Mouse (Mus musculus): ENCODE results near the gene D5Ertd579e. TPM values are rescaled to one million over a fixed set of nuclear protein-coding genes. Genes with fewer than 3 reads are reported as not detected.

D5Ertd579e gene
- 15.5 and 16.7 TPM in 2 replicates for polyA plus RNA-seq (2015; fragmentation: Nextera tagmentation; extraction: Ambion mirVana)

DNA sequence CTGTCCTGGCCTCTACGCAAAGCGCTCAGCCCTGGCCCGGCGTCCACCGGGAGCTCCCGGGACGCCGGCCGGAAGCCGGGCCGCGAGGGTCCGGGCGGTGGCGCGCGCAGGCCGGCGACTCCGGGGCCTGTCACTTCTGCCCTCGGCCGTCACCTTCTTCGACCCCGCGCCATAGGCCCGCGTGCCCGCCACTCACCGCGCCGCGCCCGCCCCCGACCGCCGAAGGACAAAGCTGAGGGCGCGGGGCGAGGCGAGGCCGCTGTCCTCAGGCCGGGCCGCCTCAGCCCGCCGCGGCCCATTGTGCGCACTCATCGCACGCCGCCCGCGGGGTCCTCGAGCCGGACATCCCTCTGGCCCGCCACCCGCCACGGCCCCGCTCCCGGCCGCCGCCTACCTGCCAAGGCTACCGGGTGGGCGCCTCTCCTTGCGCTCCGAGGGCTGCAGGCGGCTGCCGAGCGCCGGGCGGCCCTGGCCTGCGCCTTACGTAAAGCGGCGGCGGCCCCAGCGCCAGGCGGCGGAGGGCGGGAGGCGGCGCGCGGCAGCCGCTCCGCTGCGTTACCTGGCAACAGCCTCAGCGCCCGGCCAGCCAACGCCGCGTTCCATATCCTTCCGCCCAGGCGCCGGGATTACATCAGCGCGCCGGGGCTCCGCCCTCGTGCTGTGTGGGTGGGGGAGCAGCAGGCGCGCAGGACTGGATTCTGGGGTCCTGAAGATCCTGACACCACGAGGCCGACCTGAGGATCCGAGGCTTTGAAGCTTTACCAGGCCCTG, at the start of gene D5Ertd579e:
D5Ertd579e (minus strand) TSS at position 564 of the 771 bp plus-strand sequence.
- no peaks in the 10 kb centered on the region for H3K36me3 ChIP-seq
- H3K27ac ChIP-seq = peak within 1 kb of the TSS; percentile 84
- peak within 1 kb of the TSS; percentile 80 for H3K4me3 ChIP-seq
- H3K27me3 ChIP-seq = peaks cover 34% of the 10 kb centered on the region
- WGBS = under 1% methylated on average over 103 of the region's 104 CpGs
- H3K4me2 ChIP-seq = peak within 1 kb of the TSS; percentile 96
- H3K9ac ChIP-seq = peak within 1 kb of the TSS; percentile 75
- peaks cover 14% of the 10 kb centered on the region for H3K4me1 ChIP-seq
- no peaks in the 10 kb centered on the region for H3K9me3 ChIP-seq
- ATAC-seq (ENCODE audit: borderline replicate concordance, extremely low read depth, low FRiP score, low TSS enrichment) = peak; percentile 94

DNA sequence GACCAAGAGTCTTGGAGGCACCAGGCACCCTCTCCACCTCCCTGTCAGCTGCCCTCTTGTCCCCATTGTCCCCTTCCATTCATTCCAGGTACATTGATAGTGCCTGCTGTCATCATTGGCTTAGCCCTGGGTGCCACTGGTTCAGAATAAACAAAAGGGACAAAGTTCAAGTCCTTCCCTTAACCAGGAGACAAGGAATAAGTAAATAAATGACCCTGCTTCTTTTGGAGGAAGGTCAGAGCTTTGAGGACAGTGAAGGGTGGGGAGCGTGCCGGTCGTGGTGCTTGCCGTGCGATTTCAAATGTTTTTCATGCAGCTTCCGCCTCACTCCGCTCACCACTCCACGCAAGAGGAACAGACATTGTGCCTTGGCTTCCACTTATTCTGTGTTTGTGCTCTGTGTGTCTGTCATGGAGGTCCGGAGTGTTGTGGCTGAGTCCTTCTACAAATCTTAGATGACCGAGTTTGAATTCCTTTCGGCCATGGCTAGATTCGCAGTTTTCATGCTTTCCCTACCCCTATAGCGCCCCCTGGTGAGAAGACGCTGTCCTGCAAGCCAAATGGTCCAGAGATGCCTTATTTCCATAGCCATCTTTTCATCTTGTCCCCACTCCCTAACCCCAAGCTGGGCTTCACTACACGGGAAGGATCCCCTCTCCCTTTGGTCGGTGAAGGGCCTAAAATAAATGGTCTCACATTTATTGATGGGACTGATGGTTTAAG, 46.5 kb upstream of the D5Ertd579e start:
- Histone ChIP-seq H3K9me3 (no peaks in the 10 kb centered on the region), H3K36me3 (no peaks in the 10 kb centered on the region), H3K4me2 (peak overlapping the region; percentile 28), H3K4me1 (peaks cover 12% of the 10 kb centered on the region), H3K27ac (no peak overlapping the region), H3K4me3 (no peak overlapping the region), H3K27me3 (peaks cover 28% of the 10 kb centered on the region; the same call in 1 of the 2 replicates), H3K9ac (no peak overlapping the region)
- ATAC-seq (ENCODE audit: borderline replicate concordance, extremely low read depth, low FRiP score, low TSS enrichment) = no peak
- WGBS = 33% methylated on average over 16 of the region's 16 CpGs

- Histone ChIP-seq H3K27ac (no peak overlapping the region), H3K9ac (no peak overlapping the region), H3K4me2 (no peak overlapping the region), H3K9me3 (no peaks in the 10 kb centered on the region), H3K27me3 (peaks cover 47% of the 10 kb centered on the region; the same call in 1 of the 2 replicates), H3K36me3 (no peaks in the 10 kb centered on the region), H3K4me1 (no peaks in the 10 kb centered on the region), H3K4me3 (no peak overlapping the region)
- WGBS = 56% methylated on average over 4 of the region's 4 CpGs
- 0 out of 2 replicates have a peak, but pooled peaks have one; percentile 36 for ATAC-seq (ENCODE audit: borderline replicate concordance, extremely low read depth, low FRiP score, low TSS enrichment)
These were observed 44.0 kb upstream of the D5Ertd579e start for GRCm38 (mm10) chr5:36739829-36740228.

DNA sequence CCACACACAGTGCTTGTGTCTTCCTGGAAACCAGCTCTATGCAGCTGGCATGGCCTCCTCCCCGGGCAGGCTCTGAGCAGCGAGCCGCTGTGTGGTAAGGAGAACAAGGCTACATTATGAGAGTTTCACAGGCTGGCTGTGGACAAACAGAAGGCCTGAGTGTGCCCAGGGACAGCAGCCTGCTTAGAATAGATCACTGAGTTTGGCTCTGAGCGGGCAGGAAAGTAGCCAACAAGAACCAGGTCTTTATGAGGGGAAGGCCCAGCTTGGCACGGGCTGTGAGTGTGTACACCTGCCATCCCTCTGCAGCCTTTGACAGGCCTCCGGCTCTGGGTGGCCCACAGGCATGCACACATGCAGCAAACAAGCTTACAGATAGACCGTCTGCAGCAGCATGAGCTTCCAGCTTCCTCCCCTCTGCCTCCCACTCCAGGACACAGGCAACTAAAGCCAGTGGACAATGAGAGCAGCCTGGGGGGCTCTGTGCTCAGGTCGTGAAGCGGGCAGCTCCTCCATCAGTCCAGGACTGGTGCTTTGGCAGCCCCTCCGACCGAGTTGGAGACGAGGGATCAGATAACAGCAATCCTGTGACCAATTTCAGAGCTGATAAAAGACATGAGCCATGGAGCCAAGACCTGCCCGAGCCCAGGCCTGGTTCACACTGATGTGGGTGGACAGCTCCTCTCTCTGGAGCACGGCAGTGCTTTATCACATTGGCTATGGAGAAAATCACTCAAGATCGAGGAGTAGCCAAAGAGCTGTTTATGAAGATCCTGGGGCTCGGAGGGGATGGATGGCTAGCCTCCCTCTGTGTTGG, 43.2 kb upstream of the D5Ertd579e start:
- H3K4me1 ChIP-seq = no peaks in the 10 kb centered on the region
- no peaks in the 10 kb centered on the region for H3K36me3 ChIP-seq
- ATAC-seq (ENCODE audit: borderline replicate concordance, extremely low read depth, low FRiP score, low TSS enrichment) = no peak
- no peak overlapping the region for H3K4me3 ChIP-seq
- peaks cover 47% of the 10 kb centered on the region; the same call in 1 of the 2 replicates for H3K27me3 ChIP-seq
- no peak overlapping the region for H3K9ac ChIP-seq
- H3K27ac ChIP-seq = no peak overlapping the region
- no peaks in the 10 kb centered on the region for H3K9me3 ChIP-seq
- H3K4me2 ChIP-seq = no peak overlapping the region
- WGBS = 42% methylated on average over 16 of the region's 16 CpGs

- no peak overlapping the region for H3K4me2 ChIP-seq
- H3K36me3 ChIP-seq = no peaks in the 10 kb centered on the region
- no peak overlapping the region for H3K27ac ChIP-seq
- peaks cover 47% of the 10 kb centered on the region; the same call in 1 of the 2 replicates for H3K27me3 ChIP-seq
- H3K9ac ChIP-seq = no peak overlapping the region
- no peaks in the 10 kb centered on the region for H3K9me3 ChIP-seq
- ATAC-seq (ENCODE audit: borderline replicate concordance, extremely low read depth, low FRiP score, low TSS enrichment) = no peak
- H3K4me1 ChIP-seq = no peaks in the 10 kb centered on the region
- 63% methylated on average over 4 of the region's 4 CpGs for WGBS
- no peak overlapping the region for H3K4me3 ChIP-seq
These were observed 41.9 kb upstream of the D5Ertd579e start for GRCm38 (mm10) chr5:36737765-36738164.

DNA sequence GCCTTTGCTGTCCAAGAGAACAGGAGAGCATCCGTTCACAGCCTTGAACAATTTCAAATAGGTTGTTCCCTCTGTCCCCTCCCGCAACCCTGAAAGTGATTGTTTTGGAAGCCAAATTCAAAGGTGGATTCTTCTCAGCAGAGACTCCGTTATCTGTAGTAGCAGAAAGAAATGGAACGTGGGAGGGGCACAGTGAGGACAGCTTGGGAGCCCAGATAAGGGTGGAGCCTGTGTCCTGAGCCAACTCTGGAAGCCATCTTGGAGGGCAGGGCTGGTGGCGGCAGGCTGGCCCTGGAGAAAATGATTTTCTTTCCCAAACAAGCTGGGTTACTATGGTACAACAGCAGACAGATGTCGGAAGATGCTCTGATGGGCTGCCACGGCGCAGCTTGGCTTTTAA, 40.2 kb upstream of the D5Ertd579e start:
- Histone ChIP-seq H3K4me1 (no peaks in the 10 kb centered on the region), H3K4me3 (no peak overlapping the region), H3K27me3 (peaks cover 55% of the 10 kb centered on the region; the same call in 1 of the 2 replicates), H3K9ac (no peak overlapping the region), H3K36me3 (no peaks in the 10 kb centered on the region), H3K27ac (no peak overlapping the region), H3K4me2 (no peak overlapping the region), H3K9me3 (no peaks in the 10 kb centered on the region)
- ATAC-seq (ENCODE audit: borderline replicate concordance, extremely low read depth, low FRiP score, low TSS enrichment) = no peak
- WGBS = 54% methylated on average over 8 of the region's 8 CpGs

DNA sequence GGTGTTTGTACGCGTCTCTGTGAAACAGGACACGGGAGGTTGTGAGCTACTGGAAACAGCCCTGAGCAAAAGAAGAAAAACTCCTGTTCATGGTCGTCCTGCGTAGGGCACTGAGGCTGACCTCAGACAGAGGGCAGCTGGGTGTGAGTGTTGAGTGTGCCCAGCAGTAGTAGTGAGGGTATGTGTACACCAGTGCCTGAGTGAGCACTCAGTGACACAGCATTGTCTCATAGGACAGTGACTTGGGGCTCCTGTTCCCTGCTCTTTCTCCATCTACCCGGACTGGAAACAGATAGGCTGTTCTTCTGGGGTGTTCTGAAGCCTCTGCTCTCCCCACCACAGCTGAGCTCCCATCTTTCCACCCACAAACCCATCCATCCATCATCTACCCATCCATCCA, 39.3 kb upstream of the D5Ertd579e start:
- Histone ChIP-seq H3K27ac (no peak overlapping the region), H3K9ac (no peak overlapping the region), H3K4me1 (no peaks in the 10 kb centered on the region), H3K27me3 (peaks cover 50% of the 10 kb centered on the region; the same call in 1 of the 2 replicates), H3K4me3 (no peak overlapping the region), H3K4me2 (no peak overlapping the region), H3K9me3 (no peaks in the 10 kb centered on the region), H3K36me3 (no peaks in the 10 kb centered on the region)
- 80% methylated on average over 6 of the region's 6 CpGs for WGBS
- ATAC-seq (ENCODE audit: borderline replicate concordance, extremely low read depth, low FRiP score, low TSS enrichment) = no peak

GRCm38 (mm10) chr5:36733405-36733804, 37.6 kb upstream of the D5Ertd579e start:
- Histone ChIP-seq H3K4me3 (no peak overlapping the region), H3K36me3 (no peaks in the 10 kb centered on the region), H3K27me3 (peaks cover 50% of the 10 kb centered on the region), H3K4me1 (no peaks in the 10 kb centered on the region), H3K9me3 (no peaks in the 10 kb centered on the region), H3K27ac (no peak overlapping the region), H3K4me2 (no peak overlapping the region), H3K9ac (no peak overlapping the region)
- 70% methylated on average over 3 of the region's 3 CpGs for WGBS
- no peak for ATAC-seq (ENCODE audit: borderline replicate concordance, extremely low read depth, low FRiP score, low TSS enrichment)

- Histone ChIP-seq H3K4me3 (no peak overlapping the region), H3K4me2 (no peak overlapping the region), H3K9me3 (no peaks in the 10 kb centered on the region), H3K27ac (no peak overlapping the region), H3K4me1 (no peaks in the 10 kb centered on the region), H3K27me3 (peaks cover 54% of the 10 kb centered on the region), H3K36me3 (no peaks in the 10 kb centered on the region), H3K9ac (no peak overlapping the region)
- ATAC-seq (ENCODE audit: borderline replicate concordance, extremely low read depth, low FRiP score, low TSS enrichment) = no peak
- 61% methylated on average over 7 of the region's 7 CpGs for WGBS
These were observed 36.3 kb upstream of the D5Ertd579e start for GRCm38 (mm10) chr5:36731901-36732652.

- ATAC-seq (ENCODE audit: borderline replicate concordance, extremely low read depth, low FRiP score, low TSS enrichment) = no peak
- H3K9ac ChIP-seq = no peak overlapping the region
- H3K27me3 ChIP-seq = peaks cover 57% of the 10 kb centered on the region
- 60% methylated on average over 3 of the region's 3 CpGs for WGBS
- H3K27ac ChIP-seq = no peak overlapping the region
- no peaks in the 10 kb centered on the region for H3K36me3 ChIP-seq
- H3K4me3 ChIP-seq = no peak overlapping the region
- no peaks in the 10 kb centered on the region for H3K9me3 ChIP-seq
- no peak overlapping the region for H3K4me2 ChIP-seq
- H3K4me1 ChIP-seq = no peaks in the 10 kb centered on the region
These were observed 34.9 kb upstream of the D5Ertd579e start for GRCm38 (mm10) chr5:36730689-36731088.

DNA sequence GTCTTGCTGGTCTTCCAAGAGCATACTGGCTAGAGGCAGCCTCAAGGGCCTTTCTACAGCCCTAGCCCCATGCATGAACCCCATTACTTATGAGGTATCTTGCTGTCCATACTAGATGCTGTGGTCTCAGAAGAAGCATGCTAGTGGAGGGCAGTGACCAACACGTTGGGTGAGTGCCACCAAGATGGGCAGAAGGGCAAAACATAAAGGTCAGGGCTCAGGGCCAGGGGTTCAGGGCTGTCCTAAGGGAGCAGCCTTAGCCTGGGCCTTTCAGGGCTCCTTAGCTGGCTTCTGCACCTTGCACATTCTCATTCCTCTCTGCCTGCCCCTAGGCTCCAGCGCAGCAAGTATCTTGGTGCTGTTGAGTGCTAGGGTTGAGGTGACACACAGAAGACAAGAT, 34.1 kb upstream of the D5Ertd579e start:
- Histone ChIP-seq H3K4me1 (no peaks in the 10 kb centered on the region), H3K9me3 (no peaks in the 10 kb centered on the region), H3K9ac (no peak overlapping the region), H3K27me3 (peaks cover 49% of the 10 kb centered on the region), H3K27ac (no peak overlapping the region), H3K4me2 (no peak overlapping the region), H3K36me3 (no peaks in the 10 kb centered on the region), H3K4me3 (no peak overlapping the region)
- 76% methylated on average over 2 of the region's 2 CpGs for WGBS
- no peak for ATAC-seq (ENCODE audit: borderline replicate concordance, extremely low read depth, low FRiP score, low TSS enrichment)

Measured in lung, embryonic 15.5 days (tissue).